Mouse (Mus musculus) kidney, adult 2 months (tissue): Measurements from ENCODE around the gene Rnf24.
"Not testable (repeated sequence)": the region's sequence is repeated elsewhere in the genome, so short reads cannot be mapped to it uniquely, and the experiment has no call there.

Experiments used
- CTCF ChIP-seq: fragments of 200-500 bp; conservative IDR thresholded peaks from 2 replicates; pipeline ENCODE4 v1.5.1; 2011; ENCODE audit warnings: low read depth, mild to moderate bottlenecking, control low read depth, low read length, moderate library complexity, mixed read lengths; ENCODE audit not compliant: insufficient read depth, insufficient read length
- POLR2A ChIP-seq: fragments of 200-500 bp; IDR thresholded peaks from one replicate; pipeline ENCODE4 v1.6.1; 2011; ENCODE audit warnings: low read depth, low read length, control low read depth

GRCm38 (mm10) chr2:131298674-131299073, 54.0 kb downstream of the Rnf24 start:
- TF ChIP-seq CTCF, POLR2A: not testable (repeated sequence)
